Mouse (Mus musculus) erythroblast, embryonic 14.5 days (primary cell): ENCODE measurements at regions not wholly inside any gene's neighbourhood (a gene's known extent, or its start where the extent isn't known, plus 50 kb on each side); places are given as distances from the start of the nearest gene placed in this dataset.
"Not testable (repeated sequence)": the region's sequence is repeated elsewhere in the genome, so short reads cannot be mapped to it uniquely, and the experiment has no call there.

Experiments used
- H3K27me3 ChIP-seq: 2 replicates; pipeline ENCODE4 v1.6.1; 2012; ENCODE audit warnings: inconsistent platforms; ENCODE audit not compliant: control insufficient read depth
- H3K36me3 ChIP-seq: 2 replicates; pipeline ENCODE4 v1.6.1; 2012; ENCODE audit warnings: mild to moderate bottlenecking, inconsistent platforms; ENCODE audit not compliant: control insufficient read depth
- H3K4me1 ChIP-seq: 2 replicates; pipeline ENCODE4 v1.6.1; 2012; ENCODE audit warnings: inconsistent platforms; ENCODE audit not compliant: control insufficient read depth
- H3K4me3 ChIP-seq: replicated peaks from 2 replicates; pipeline ENCODE3; 2012; ENCODE audit warnings: moderate library complexity, mild to moderate bottlenecking, inconsistent platforms
- H3K9me3 ChIP-seq: 2 replicates; pipeline ENCODE4 v1.6.1; 2012; ENCODE audit warnings: low read length, inconsistent platforms, mixed read lengths; ENCODE audit not compliant: control insufficient read depth
- GATA1 ChIP-seq: IDR thresholded peaks from 2 replicates; pipeline ENCODE4 v1.6.1; 2012; ENCODE audit warnings: low read length, inconsistent platforms, mixed read lengths
- TAL1 ChIP-seq: IDR thresholded peaks from 3 replicates; pipeline ENCODE4 v1.6.1; 2012; ENCODE audit warnings: low read length, inconsistent platforms, mixed read lengths

DNA sequence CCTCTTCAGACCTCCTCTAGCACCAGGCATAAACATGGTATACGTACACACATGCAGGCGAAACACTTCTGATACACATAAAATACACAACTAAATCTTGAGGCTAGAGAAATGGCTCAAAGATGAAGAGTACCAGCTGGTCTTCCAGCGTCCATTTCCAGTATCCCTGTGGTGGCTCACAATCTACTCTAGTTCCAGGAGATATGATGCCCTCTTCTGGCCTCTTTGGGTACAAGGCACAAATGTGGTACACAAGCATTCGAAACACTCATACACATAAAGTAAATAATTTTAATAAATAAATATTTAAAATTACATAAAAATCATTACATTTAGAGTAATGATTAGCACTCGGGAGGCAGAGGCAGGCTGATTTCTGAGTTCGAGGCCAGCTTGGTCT, 50.7 kb upstream of the Rabgap1l start:
- Histone ChIP-seq H3K27me3 (no peaks in the 10 kb centered on the region), H3K36me3 (no peaks in the 10 kb centered on the region), H3K4me1 (peaks cover 37% of the 10 kb centered on the region), H3K9me3 (no peaks in the 10 kb centered on the region), H3K4me3 (no peak overlapping the region)
- no peak for TF ChIP-seq TAL1
- TF ChIP-seq GATA1, result no peak

- not testable (repeated sequence) for H3K27me3 ChIP-seq, H3K36me3 ChIP-seq, H3K9me3 ChIP-seq
- peaks cover 31% of the 10 kb centered on the region for H3K4me1 ChIP-seq
- H3K4me3 ChIP-seq, result peak overlapping the region; percentile 29
Measured at GRCm38 (mm10) chr1:160844709-160845108, 51.7 kb upstream of the Rabgap1l start.

DNA sequence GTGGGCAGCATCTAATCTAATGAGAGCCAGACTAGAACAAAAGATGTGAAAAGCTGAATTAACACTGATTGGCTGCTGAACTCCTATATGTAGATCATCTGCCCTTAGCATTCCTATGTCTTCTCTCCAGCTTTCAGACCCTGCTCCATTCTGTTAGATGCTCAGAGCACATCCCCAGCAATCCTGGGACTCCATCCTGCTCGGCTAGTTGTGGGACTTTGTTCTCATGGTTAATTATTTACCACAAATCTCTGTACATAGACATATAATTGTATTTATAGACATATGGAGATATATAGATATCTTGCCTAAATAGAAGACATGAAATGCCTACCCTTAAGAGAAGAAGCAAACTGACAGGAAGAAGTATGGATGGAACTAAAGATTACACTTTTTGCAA, 55.5 kb upstream of the Rc3h1 start:
- Histone ChIP-seq H3K9me3 (no peaks in the 10 kb centered on the region), H3K36me3 (no peaks in the 10 kb centered on the region), H3K27me3 (no peaks in the 10 kb centered on the region), H3K4me1 (peaks cover 2% of the 10 kb centered on the region), H3K4me3 (no peak overlapping the region)
- TF ChIP-seq GATA1, result no peak
- no peak for TF ChIP-seq TAL1

GRCm38 (mm10) chr1:160854410-160854809, 51.8 kb upstream of the Rc3h1 start:
- Histone ChIP-seq H3K27me3 (peaks cover 6% of the 10 kb centered on the region), H3K9me3 (no peaks in the 10 kb centered on the region), H3K4me3 (no peak overlapping the region), H3K4me1 (no peaks in the 10 kb centered on the region; the same call in 1 of the 2 replicates), H3K36me3 (no peaks in the 10 kb centered on the region)
- TF ChIP-seq TAL1, result no peak
- no peak for TF ChIP-seq GATA1

- Histone ChIP-seq H3K4me1 (no peaks in the 10 kb centered on the region; the same call in 1 of the 2 replicates), H3K4me3 (no peak overlapping the region)
- TF ChIP-seq GATA1 (no peak), TAL1 (no peak)
Measured at GRCm38 (mm10) chr1:160855411-160855810, 50.8 kb upstream of the Rc3h1 start.

DNA sequence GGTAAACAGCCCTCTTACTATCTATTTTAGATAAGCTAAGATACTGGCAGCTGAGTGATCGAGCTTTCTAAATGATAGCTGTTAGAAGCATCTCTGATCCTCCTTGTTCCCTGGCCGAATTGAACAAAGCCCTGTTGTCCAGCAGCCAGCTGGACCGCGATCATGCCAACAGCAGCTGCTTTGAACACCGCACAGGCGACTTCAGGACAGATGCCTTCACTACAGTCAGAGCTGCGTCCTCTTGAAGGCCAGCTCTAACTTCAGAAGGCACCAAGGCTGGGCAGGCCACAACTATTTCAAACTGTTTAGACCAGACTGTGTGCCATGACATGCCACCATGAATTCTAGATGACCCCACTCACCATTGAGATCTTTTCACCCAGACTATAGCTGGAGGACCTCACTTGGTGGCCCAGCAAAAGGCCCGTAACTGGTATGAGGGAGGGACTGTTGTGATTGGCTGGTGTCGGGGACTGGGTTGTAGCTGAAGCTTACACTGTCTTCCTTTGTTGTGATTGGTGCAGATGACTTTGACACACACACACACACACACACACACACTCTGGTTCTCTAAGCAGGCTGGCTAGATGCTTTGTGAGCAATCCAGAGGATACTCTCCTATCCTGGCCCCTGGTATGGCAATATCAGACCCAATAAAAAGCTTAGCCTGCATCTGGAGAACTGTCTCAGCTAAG, 50.1 kb upstream of the Rc3h1 start:
- H3K36me3 ChIP-seq, result no peaks in the 10 kb centered on the region
- no peaks in the 10 kb centered on the region for H3K9me3 ChIP-seq
- peaks cover 6% of the 10 kb centered on the region for H3K27me3 ChIP-seq
- H3K4me1 ChIP-seq, result no peaks in the 10 kb centered on the region; the same call in 1 of the 2 replicates
- TF ChIP-seq GATA1 (no peak), TAL1 (no peak)
- H3K4me3 ChIP-seq, result no peak overlapping the region

More at GRCm38 (mm10) chr1:160855411-160855810, 50.8 kb upstream of the Rc3h1 start:
- no peaks in the 10 kb centered on the region for H3K9me3 ChIP-seq
- H3K27me3 ChIP-seq, result peaks cover 6% of the 10 kb centered on the region
- H3K36me3 ChIP-seq, result no peaks in the 10 kb centered on the region
